Mouse (Mus musculus) midbrain, embryonic 16.5 days (tissue): ENCODE results near the gene Nptx1. TPM values are rescaled to one million over a fixed set of nuclear protein-coding genes. Genes with fewer than 3 reads are reported as not detected.
A peak's percentile ranks its signal among the peaks of the same experiment; 100 is the strongest.

ENCODE experiments used
- ATAC-seq: fragments of 200-750 bp; cut with Nextera tagmentation; 2 replicates; pipeline ENCODE4 v1.8.0; 2017; ENCODE audit warnings: moderate TSS enrichment
- H3K27ac ChIP-seq: fragments of 300-500 bp; sonication (generic); 2 replicates; pipeline ENCODE4 v1.5.1; 2014; ENCODE audit warnings: mild to moderate bottlenecking, low read length, mixed read lengths
- H3K27me3 ChIP-seq: fragments of 300-500 bp; sonication (generic); 2 replicates; pipeline ENCODE4 v1.6.1; 2014; ENCODE audit warnings: low read depth, low read length, mixed read lengths; ENCODE audit not compliant: control insufficient read depth, insufficient read depth
- H3K36me3 ChIP-seq: fragments of 300-500 bp; sonication (generic); 2 replicates; pipeline ENCODE4 v1.6.1; 2014; ENCODE audit warnings: mild to moderate bottlenecking, low read length, moderate library complexity, mixed read lengths; ENCODE audit not compliant: control insufficient read depth, insufficient read depth
- H3K4me1 ChIP-seq: fragments of 300-500 bp; sonication (generic); 2 replicates; pipeline ENCODE4 v1.6.1; 2014; ENCODE audit warnings: mild to moderate bottlenecking, low read length, mixed read lengths; ENCODE audit not compliant: control insufficient read depth, insufficient read depth
- H3K4me2 ChIP-seq: fragments of 300-500 bp; sonication (generic); 2 replicates; pipeline ENCODE4 v1.6.1; 2014; ENCODE audit warnings: mild to moderate bottlenecking, low read length, mixed read lengths
- H3K4me3 ChIP-seq: fragments of 300-500 bp; sonication (generic); 2 replicates; pipeline ENCODE4 v1.5.1; 2014; ENCODE audit warnings: low read depth, mild to moderate bottlenecking, low read length, moderate library complexity, mixed read lengths
- H3K9ac ChIP-seq: fragments of 300-500 bp; sonication (generic); 2 replicates; pipeline ENCODE4 v1.6.1; 2014; ENCODE audit warnings: low read depth, low read length, mixed read lengths
- H3K9me3 ChIP-seq: fragments of 300-500 bp; sonication (generic); replicated peaks from 2 replicates; pipeline ENCODE4 v1.6.1; 2014; ENCODE audit warnings: mild to moderate bottlenecking, low read length, mixed read lengths; ENCODE audit not compliant: control insufficient read depth, poor library complexity, severe bottlenecking
- WGBS: fragments of 180-500 bp; shearing (Covaris S2); extraction: QIAGEN DNeasy Blood & Tissue Kit; methylation state at CpG from one replicate; pipeline ENCODE4 v1.1.7; 2014; 5-methylcytosine and 5-hydroxymethylcytosine counted together
- polyA plus RNA-seq: library from polyadenylated mRNA; unstranded; fragments of >200 nt; fragmentation: Nextera tagmentation; extraction: Ambion mirVana; gene quantifications from 2 replicates; pipeline ENCODE4 v1.2.1, GENCODE M21; 2015

Nptx1 gene
- polyA plus RNA-seq, 1 experiment from 2014 or later: 12.6 TPM

GRCm38 (mm10) chr11:119521920-119522710 is 25.4 kb downstream of the Nptx1 start:
- ATAC-seq: no peak
- Histone ChIP-seq H3K4me1 (peaks cover 3% of the 10 kb centered on the region; the same call in 1 of the 2 replicates), H3K4me3 (no peak overlapping the region), H3K9ac (no peak overlapping the region), H3K4me2 (no peak overlapping the region), H3K27me3 (no peaks in the 10 kb centered on the region), H3K36me3 (no peaks in the 10 kb centered on the region), H3K27ac (no peak overlapping the region), H3K9me3 (no peaks in the 10 kb centered on the region)
- 75% methylated on average over 6 of the region's 6 CpGs for WGBS

GRCm38 (mm10) chr11:119520713-119521063 is 26.9 kb downstream of the Nptx1 start:
- Histone ChIP-seq H3K4me3 (no peak overlapping the region), H3K4me1 (peaks cover 6% of the 10 kb centered on the region; the same call in 1 of the 2 replicates)

GRCm38 (mm10) chr11:119520005-119520712 is 27.4 kb downstream of the Nptx1 start:
- H3K4me3 ChIP-seq: no peak overlapping the region
- H3K4me1 ChIP-seq: peaks cover 10% of the 10 kb centered on the region; the same call in 1 of the 2 replicates
- 68% methylated on average over 5 of the region's 5 CpGs for WGBS
- no peak overlapping the region for H3K27ac ChIP-seq
- no peaks in the 10 kb centered on the region for H3K36me3 ChIP-seq
- H3K9ac ChIP-seq: no peak overlapping the region
- no peaks in the 10 kb centered on the region for H3K27me3 ChIP-seq
- H3K4me2 ChIP-seq: no peak overlapping the region
- ATAC-seq: no peak
- H3K9me3 ChIP-seq: no peaks in the 10 kb centered on the region

More at GRCm38 (mm10) chr11:119520713-119521063, 26.9 kb downstream of the Nptx1 start:
- no peak overlapping the region for H3K4me2 ChIP-seq
- no peaks in the 10 kb centered on the region for H3K27me3 ChIP-seq
- no peak overlapping the region for H3K27ac ChIP-seq
- H3K9ac ChIP-seq: no peak overlapping the region
- H3K9me3 ChIP-seq: no peaks in the 10 kb centered on the region
- no peak for ATAC-seq
- H3K36me3 ChIP-seq: no peaks in the 10 kb centered on the region

GRCm38 (mm10) chr11:119519387-119519786 is 28.2 kb downstream of the Nptx1 start:
- H3K27me3 ChIP-seq: no peaks in the 10 kb centered on the region
- H3K9ac ChIP-seq: no peak overlapping the region
- peaks cover 14% of the 10 kb centered on the region for H3K4me1 ChIP-seq
- H3K4me3 ChIP-seq: no peak overlapping the region
- ATAC-seq: no peak
- no peak overlapping the region for H3K27ac ChIP-seq
- WGBS: 95% methylated on average over 1 of the region's 1 CpGs
- H3K36me3 ChIP-seq: no peaks in the 10 kb centered on the region
- no peak overlapping the region for H3K4me2 ChIP-seq
- H3K9me3 ChIP-seq: no peaks in the 10 kb centered on the region

GRCm38 (mm10) chr11:119516677-119517361 is 30.7 kb downstream of the Nptx1 start:
- Histone ChIP-seq H3K27me3 (no peaks in the 10 kb centered on the region), H3K9ac (no peak overlapping the region), H3K36me3 (no peaks in the 10 kb centered on the region), H3K4me1 (peaks cover 22% of the 10 kb centered on the region), H3K4me3 (no peak overlapping the region), H3K4me2 (no peak overlapping the region), H3K27ac (no peak overlapping the region), H3K9me3 (no peaks in the 10 kb centered on the region)
- WGBS: 65% methylated on average over 12 of the region's 12 CpGs
- ATAC-seq: no peak

- no peak overlapping the region; the same call in 1 of the 2 replicates for H3K9ac ChIP-seq
- WGBS: 61% methylated on average over 16 of the region's 16 CpGs
- H3K9me3 ChIP-seq: no peaks in the 10 kb centered on the region
- no peaks in the 10 kb centered on the region for H3K27me3 ChIP-seq
- H3K4me1 ChIP-seq: peaks cover 24% of the 10 kb centered on the region
- H3K4me2 ChIP-seq: no peak overlapping the region
- no peak for ATAC-seq
- H3K4me3 ChIP-seq: no peak overlapping the region
- H3K36me3 ChIP-seq: no peaks in the 10 kb centered on the region
- peak overlapping the region; percentile 73 for H3K27ac ChIP-seq
Observed at GRCm38 (mm10) chr11:119515823-119516676, 31.5 kb downstream of the Nptx1 start.

- WGBS: 1% methylated on average over 21 of the region's 21 CpGs
- peak overlapping the region; percentile 42; the same call in 1 of the 2 replicates for H3K9ac ChIP-seq
- peak overlapping the region; percentile 73 for H3K27ac ChIP-seq
- H3K4me2 ChIP-seq: peak overlapping the region; percentile 39
- H3K9me3 ChIP-seq: no peaks in the 10 kb centered on the region
- H3K4me3 ChIP-seq: no peak overlapping the region; the same call in 1 of the 2 replicates
- ATAC-seq: peak; percentile 72
- no peaks in the 10 kb centered on the region for H3K27me3 ChIP-seq
- H3K4me1 ChIP-seq: peaks cover 24% of the 10 kb centered on the region
- no peaks in the 10 kb centered on the region for H3K36me3 ChIP-seq
Observed at GRCm38 (mm10) chr11:119514967-119515636, 32.5 kb downstream of the Nptx1 start.
